Mouse (Mus musculus) C2C12 (cell line): Measurements from ENCODE around the gene Ppp2r5c. TPM values are rescaled to one million over a fixed set of nuclear protein-coding genes. Genes with fewer than 3 reads are reported as not detected.

Experiments
- H3K27me3 ChIP-seq: one replicate; pipeline ENCODE4 v1.6.1; 2011; ENCODE audit not compliant: control insufficient read depth, insufficient read depth, insufficient read length
- H3K36me3 ChIP-seq: one replicate; pipeline ENCODE4 v1.6.1; 2011; ENCODE audit not compliant: control insufficient read depth, insufficient read depth
- H3K4me3 ChIP-seq: one replicate; pipeline ENCODE4 v1.5.1; 2011; ENCODE audit warnings: mild to moderate bottlenecking, control low read depth; ENCODE audit not compliant: poor library complexity, insufficient read depth, severe bottlenecking
- H3K79me2 ChIP-seq: one replicate; pipeline ENCODE4 v1.6.1; 2011; ENCODE audit not compliant: control insufficient read depth, insufficient read depth
- H3K79me3 ChIP-seq: one replicate; pipeline ENCODE4 v1.6.1; 2011; ENCODE audit warnings: low read depth, control low read depth
- H3ac ChIP-seq: one replicate; pipeline ENCODE3; 2011; ENCODE audit warnings: low read depth; ENCODE audit not compliant: control insufficient read depth, insufficient read length
- CEBPB ChIP-seq: IDR thresholded peaks from one replicate; pipeline ENCODE4 v1.6.1; 2011; ENCODE audit warnings: low read depth, mild to moderate bottlenecking, control low read depth, moderate library complexity
- CTCF ChIP-seq: IDR thresholded peaks from one replicate; pipeline ENCODE4 v1.5.1; 2011; ENCODE audit not compliant: control insufficient read depth, insufficient read depth, insufficient read length
- FOSL1 ChIP-seq: IDR thresholded peaks from one replicate; pipeline ENCODE4 v1.8.0; 2011; ENCODE audit warnings: mild to moderate bottlenecking, low read length; ENCODE audit not compliant: poor library complexity, insufficient read depth, severe bottlenecking
- MAX ChIP-seq: IDR thresholded peaks from one replicate; pipeline ENCODE4 v1.6.1; 2011; ENCODE audit warnings: mild to moderate bottlenecking, control low read depth
- MYOD1 ChIP-seq: IDR thresholded peaks from one replicate; pipeline ENCODE4 v1.6.1; 2011; ENCODE audit warnings: low read depth; ENCODE audit not compliant: control insufficient read depth, insufficient read length
- MYOG ChIP-seq: IDR thresholded peaks from one replicate; pipeline ENCODE4 v1.6.1; 2011; ENCODE audit not compliant: control insufficient read depth, insufficient read length; ENCODE audit errors: extremely low read depth
- USF1 ChIP-seq: IDR thresholded peaks from one replicate; pipeline ENCODE4 v1.6.1; 2011; ENCODE audit warnings: low read depth, mild to moderate bottlenecking, control low read depth, moderate library complexity
- polyA plus RNA-seq: library from polyadenylated mRNA; unstranded; fragments of >200 nt; fragmentation: generic; extraction: Trizol; gene quantifications from one replicate; pipeline ENCODE4 v1.2.1, GENCODE M21; 2012; ENCODE audit warnings: missing spikeins

Ppp2r5c gene
- polyA plus RNA-seq, 1 experiment: 35.5 TPM

DNA sequence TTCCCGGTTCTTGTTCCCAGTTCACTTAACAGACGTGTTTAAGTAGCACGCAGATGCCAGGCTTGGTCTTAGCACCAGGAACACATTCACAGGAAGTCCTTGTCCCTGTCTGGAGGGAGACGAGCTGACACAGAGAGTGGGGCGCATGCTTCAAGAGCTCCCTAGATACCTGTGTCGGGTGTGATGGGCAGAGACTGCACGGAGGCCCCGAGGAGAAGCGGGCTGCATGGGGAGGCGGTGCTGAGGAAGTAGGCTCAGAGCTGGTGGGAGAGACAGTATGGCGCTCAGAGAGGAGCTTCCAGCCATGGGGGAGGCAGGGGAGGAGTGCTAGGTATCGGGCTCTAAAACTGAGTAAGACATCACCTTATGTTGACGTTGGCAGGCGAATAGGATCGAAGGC is 103.4 kb downstream of the Ppp2r5c start:
- TF ChIP-seq CTCF: no peak
- TF ChIP-seq USF1: no peak
- TF ChIP-seq MYOG: no peak
- no peak for TF ChIP-seq MYOD1
- TF ChIP-seq MAX: no peak
- TF ChIP-seq CEBPB: no peak
- H3K4me3 ChIP-seq: no peak overlapping the region
- H3ac ChIP-seq: no peak overlapping the region
- no peaks in the 10 kb centered on the region for H3K79me3 ChIP-seq
- no peaks in the 10 kb centered on the region for H3K79me2 ChIP-seq
- H3K27me3 ChIP-seq: no peaks in the 10 kb centered on the region
- H3K36me3 ChIP-seq: peaks cover 59% of the 10 kb centered on the region

DNA sequence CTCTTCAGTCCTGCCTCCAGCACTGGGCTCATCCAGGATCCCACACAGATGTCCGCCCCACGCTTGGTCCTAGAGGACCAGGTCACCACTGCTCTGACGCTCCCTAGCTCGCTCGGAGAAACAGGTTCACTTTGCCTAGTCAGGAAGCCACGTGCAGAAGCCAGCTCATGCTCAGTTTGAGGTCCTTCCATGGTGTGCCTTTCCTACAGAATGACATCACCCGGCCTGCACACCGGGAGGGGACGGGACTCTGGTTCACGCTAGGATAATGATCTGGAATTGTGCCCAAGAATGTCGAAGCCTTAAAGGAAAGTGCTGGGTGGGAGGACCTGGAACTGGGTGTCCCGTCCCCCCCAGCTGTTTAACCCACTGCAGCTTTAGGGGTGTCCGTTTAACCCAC is 105.2 kb downstream of the Ppp2r5c start:
- Histone ChIP-seq H3K4me3 (no peak overlapping the region), H3K27me3 (no peaks in the 10 kb centered on the region), H3ac (no peak overlapping the region), H3K79me3 (no peaks in the 10 kb centered on the region), H3K79me2 (no peaks in the 10 kb centered on the region), H3K36me3 (peaks cover 58% of the 10 kb centered on the region)
- TF ChIP-seq MAX (no peak), USF1 (no peak)

DNA sequence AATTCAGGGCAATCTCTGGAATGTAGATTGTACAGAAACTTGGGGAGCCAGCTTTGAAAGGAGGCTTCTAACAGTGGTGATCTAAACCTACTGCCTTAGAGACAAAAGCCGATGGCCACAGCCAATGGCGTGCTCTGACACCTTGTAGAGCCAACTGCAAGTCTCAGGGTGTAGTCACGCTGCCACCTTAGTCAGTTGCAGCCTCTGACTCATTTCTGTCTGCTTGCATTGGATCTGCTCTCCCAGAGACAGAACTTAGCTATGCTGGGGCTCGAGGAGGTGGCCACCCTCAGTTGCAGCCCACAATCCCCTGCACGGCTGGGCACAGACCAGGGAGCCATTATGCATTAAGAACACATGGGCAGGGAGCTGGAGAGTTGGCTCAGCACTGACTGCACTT is 106.4 kb downstream of the Ppp2r5c start:
- H3K79me2 ChIP-seq: no peaks in the 10 kb centered on the region
- H3ac ChIP-seq: no peak overlapping the region
- no peaks in the 10 kb centered on the region for H3K79me3 ChIP-seq
- no peaks in the 10 kb centered on the region for H3K27me3 ChIP-seq
- peaks cover 54% of the 10 kb centered on the region for H3K36me3 ChIP-seq
- H3K4me3 ChIP-seq: no peak overlapping the region
- TF ChIP-seq FOSL1: no peak
- no peak for TF ChIP-seq MAX
- TF ChIP-seq CTCF: no peak
- TF ChIP-seq MYOD1: no peak
- TF ChIP-seq MYOG: no peak
- TF ChIP-seq CEBPB: no peak
- no peak for TF ChIP-seq USF1

DNA sequence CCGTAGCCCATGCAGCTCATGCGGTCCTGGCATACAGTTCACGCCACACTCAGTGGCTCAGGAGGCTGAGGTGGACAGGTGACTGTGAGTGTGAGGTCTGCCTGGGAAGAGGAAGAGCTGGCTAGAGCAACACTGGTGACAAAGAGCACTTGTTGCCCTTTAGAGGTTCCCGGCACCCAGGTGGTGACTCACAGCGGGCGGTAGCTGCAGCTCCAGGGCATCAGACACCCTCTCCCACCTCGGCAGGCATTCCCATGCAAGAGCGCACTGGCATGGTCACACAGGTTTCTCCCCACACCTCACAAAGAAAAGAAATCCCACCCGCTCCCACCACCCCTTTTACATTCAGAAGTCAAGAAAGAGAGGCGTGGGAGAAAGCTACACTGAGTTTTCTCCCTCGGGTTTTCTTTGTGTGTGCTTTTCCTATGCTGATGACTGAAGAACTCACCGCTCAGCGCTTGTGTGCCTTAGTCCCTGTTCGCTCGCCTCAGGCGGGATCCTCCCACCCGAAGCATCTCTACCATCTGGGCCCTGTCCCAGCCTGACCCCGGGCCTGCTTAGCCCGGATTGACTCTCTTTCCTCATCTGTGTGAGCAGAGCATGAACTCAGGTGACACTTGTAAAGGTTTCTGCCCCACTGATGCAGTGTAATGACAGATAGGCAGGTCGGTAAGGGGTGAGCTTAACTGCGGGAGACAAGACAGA is 108.8 kb downstream of the Ppp2r5c start:
- Histone ChIP-seq H3K79me3 (no peaks in the 10 kb centered on the region), H3K79me2 (no peaks in the 10 kb centered on the region), H3ac (no peak overlapping the region), H3K4me3 (no peak overlapping the region), H3K27me3 (no peaks in the 10 kb centered on the region), H3K36me3 (peaks cover 43% of the 10 kb centered on the region)
- no peak for TF ChIP-seq CTCF
- TF ChIP-seq USF1: no peak
- no peak for TF ChIP-seq MYOG
- no peak for TF ChIP-seq MYOD1
- no peak for TF ChIP-seq MAX

DNA sequence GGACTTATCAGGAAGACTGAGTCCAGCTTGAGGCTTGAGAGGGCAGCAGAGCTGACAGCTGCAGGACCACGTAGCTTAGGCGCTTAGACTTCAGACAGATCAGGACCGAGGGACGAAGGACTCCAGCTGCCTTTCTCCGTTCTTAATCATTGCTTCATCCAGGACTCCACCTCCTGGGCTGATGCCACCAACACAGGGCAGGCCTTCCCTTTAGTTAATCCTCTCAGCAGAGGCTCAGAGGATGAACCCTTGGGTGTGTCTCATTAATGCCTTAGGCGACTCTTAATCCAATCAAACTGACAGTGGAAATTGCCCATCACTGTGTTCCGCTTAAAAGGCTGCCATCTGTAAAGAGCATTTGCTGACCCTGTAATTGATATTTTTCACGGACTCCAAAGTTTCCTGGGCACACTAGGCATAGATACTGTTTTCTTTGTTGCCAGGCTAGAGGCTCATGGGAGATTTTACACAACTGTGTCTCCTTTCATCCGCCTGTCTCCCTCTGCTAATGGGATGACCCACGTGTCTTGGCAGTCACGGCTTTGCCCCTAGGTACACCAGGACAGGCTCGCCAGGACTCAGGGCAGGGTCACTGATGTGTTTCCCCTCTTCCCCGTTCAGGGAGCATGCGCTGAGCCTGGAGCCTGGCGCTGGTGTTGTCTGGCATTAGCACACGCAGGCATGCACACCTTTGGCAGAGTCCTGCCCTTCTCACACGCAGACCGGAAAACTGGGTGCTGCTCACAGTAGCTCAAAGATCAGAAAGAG is 110.1 kb downstream of the Ppp2r5c start:
- Histone ChIP-seq H3K79me3 (no peaks in the 10 kb centered on the region), H3K79me2 (no peaks in the 10 kb centered on the region), H3K36me3 (peaks cover 43% of the 10 kb centered on the region), H3K27me3 (no peaks in the 10 kb centered on the region), H3ac (no peak overlapping the region), H3K4me3 (no peak overlapping the region)
- TF ChIP-seq CEBPB (no peak), MYOG (no peak), MYOD1 (no peak), MAX (no peak), FOSL1 (no peak), USF1 (no peak), CTCF (no peak)

DNA sequence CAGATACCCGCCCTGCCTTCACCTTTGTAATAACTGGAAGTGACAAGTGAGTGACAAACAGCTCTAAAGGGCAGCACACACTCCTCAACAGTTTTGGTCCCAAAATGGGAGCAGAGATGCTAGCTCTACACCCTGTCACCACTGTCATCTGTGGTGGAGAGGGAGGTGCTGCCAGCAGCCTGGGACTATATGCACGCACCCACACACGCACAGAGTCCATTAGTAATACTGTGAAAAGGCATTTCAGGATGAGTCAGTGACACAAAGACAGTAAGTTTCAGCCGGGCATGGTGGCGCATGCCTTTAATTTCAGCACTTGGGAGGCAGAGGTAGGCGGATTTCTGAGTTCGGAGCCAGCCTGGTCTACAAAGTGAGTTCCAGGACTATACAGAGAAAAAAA is 111.3 kb downstream of the Ppp2r5c start:
- H3K36me3 ChIP-seq: peaks cover 47% of the 10 kb centered on the region
- no peak overlapping the region for H3K4me3 ChIP-seq
- TF ChIP-seq CTCF: no peak
- no peak for TF ChIP-seq MAX
- no peak for TF ChIP-seq MYOD1
- TF ChIP-seq FOSL1: no peak
- no peak for TF ChIP-seq CEBPB
- TF ChIP-seq USF1: no peak
- TF ChIP-seq MYOG: no peak
- H3K79me2 ChIP-seq: no peaks in the 10 kb centered on the region
- no peaks in the 10 kb centered on the region for H3K79me3 ChIP-seq
- no peaks in the 10 kb centered on the region for H3K27me3 ChIP-seq
- H3ac ChIP-seq: no peak overlapping the region
